Mouse (Mus musculus) megakaryocyte, embryonic 14.5 days (primary cell): ENCODE data around the gene Gm20388.

Source experiments
- FLI1 ChIP-seq: IDR thresholded peaks from 2 replicates; pipeline ENCODE4 v1.6.1; 2012; ENCODE audit warnings: low read length, inconsistent platforms, mixed read lengths
- GATA1 ChIP-seq: IDR thresholded peaks from 3 replicates; pipeline ENCODE4 v1.6.1; 2012; ENCODE audit warnings: mixed read lengths, low read length, inconsistent platforms, borderline replicate concordance

DNA sequence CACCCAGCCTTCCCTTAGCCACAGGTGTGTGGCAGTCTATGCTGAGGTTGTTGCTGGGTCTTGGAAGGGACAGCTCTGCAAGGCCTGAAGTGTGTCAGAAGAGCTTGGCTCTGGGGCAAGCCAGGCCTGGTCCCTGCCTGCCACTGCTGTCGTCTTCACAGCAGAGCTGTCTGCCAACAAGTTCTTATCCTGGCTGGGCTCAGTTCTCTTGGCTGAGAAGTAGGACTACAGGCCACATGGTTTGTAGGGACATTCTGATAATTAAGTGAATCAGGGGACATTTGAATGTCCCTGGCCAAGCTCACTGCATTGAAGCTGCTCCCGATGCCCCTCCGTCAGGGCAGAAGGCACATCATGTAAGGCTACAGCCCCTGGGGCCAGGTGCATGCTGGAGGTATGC is 321.2 kb downstream of the Gm20388 start:
- no peak for TF ChIP-seq GATA1
- no peak for TF ChIP-seq FLI1
